Mouse (Mus musculus) midbrain, embryonic 11.5 days (tissue): ENCODE results near the gene Cfap61. TPM values are rescaled to one million over a fixed set of nuclear protein-coding genes. Genes with fewer than 3 reads are reported as not detected.

ENCODE experiments used
- ATAC-seq: fragments of 200-750 bp; cut with Nextera tagmentation; 2 replicates; pipeline ENCODE4 v1.8.0; 2017; ENCODE audit warnings: moderate TSS enrichment, moderate library complexity; ENCODE audit not compliant: low FRiP score
- DNase-seq: peaks from one replicate; pipeline ENCODE4 v3.0.0; 2015; ENCODE audit warnings: low spot score; ENCODE audit errors: missing footprints
- H3K27ac ChIP-seq: fragments of 300-500 bp; sonication (generic); 2 replicates; pipeline ENCODE4 v1.5.1; 2014; ENCODE audit warnings: low read depth, low read length
- H3K27me3 ChIP-seq: fragments of 300-500 bp; sonication (generic); 2 replicates; pipeline ENCODE4 v1.6.1; 2014; ENCODE audit warnings: mild to moderate bottlenecking, low read length, moderate library complexity, mixed read lengths; ENCODE audit not compliant: control insufficient read depth, insufficient read depth
- H3K36me3 ChIP-seq: fragments of 300-500 bp; sonication (generic); 2 replicates; pipeline ENCODE4 v1.6.1; 2014; ENCODE audit warnings: mild to moderate bottlenecking, low read length, moderate library complexity, mixed read lengths; ENCODE audit not compliant: control insufficient read depth, insufficient read depth
- H3K4me1 ChIP-seq: fragments of 300-500 bp; sonication (generic); 2 replicates; pipeline ENCODE4 v1.6.1; 2014; ENCODE audit warnings: low read length; ENCODE audit not compliant: control insufficient read depth, insufficient read depth
- H3K4me2 ChIP-seq: fragments of 300-500 bp; sonication (generic); 2 replicates; pipeline ENCODE4 v1.6.1; 2014; ENCODE audit warnings: mild to moderate bottlenecking, moderate library complexity
- H3K4me3 ChIP-seq: fragments of 300-500 bp; sonication (generic); 2 replicates; pipeline ENCODE4 v1.5.1; 2014; ENCODE audit warnings: low read depth, low read length
- H3K9ac ChIP-seq: fragments of 300-500 bp; sonication (generic); 2 replicates; pipeline ENCODE4 v1.6.1; 2014; ENCODE audit warnings: low read length
- H3K9me3 ChIP-seq: fragments of 300-500 bp; sonication (generic); 2 replicates; pipeline ENCODE4 v1.6.1; 2016; ENCODE audit warnings: low read length; ENCODE audit not compliant: control insufficient read depth
- WGBS: fragments of 180-500 bp; shearing (Covaris S2); extraction: QIAGEN DNeasy Blood & Tissue Kit; methylation state at CpG from one replicate; pipeline ENCODE4 v1.1.7; 2014; 5-methylcytosine and 5-hydroxymethylcytosine counted together
- polyA plus RNA-seq: library from polyadenylated mRNA; unstranded; fragments of >200 nt; fragmentation: Nextera tagmentation; extraction: Ambion mirVana; gene quantifications from 2 replicates; pipeline ENCODE4 v1.2.1, GENCODE M21; 2014

Gene Cfap61
- polyA plus RNA-seq, 1 experiment from 2014 or later = 0.87 TPM

DNA sequence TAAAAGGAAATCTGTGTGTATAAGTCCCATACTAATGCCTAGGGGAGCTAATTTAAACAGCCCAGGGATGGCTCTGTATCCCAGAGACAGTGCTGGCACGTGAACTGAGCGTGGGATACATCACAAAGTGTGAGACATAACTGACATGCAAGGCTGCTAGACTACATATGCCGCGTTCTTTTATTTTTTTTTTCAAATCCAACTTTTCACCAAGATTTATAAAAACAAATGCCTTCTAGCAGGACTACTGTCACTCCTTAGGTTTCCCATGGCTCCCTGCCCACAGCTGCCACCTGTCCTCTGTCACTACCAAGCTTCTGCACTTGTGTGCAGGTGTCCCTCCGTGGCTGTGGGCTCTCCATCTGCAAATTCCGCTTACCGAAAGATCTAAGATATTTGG lies 239.6 kb downstream of the Cfap61 start:
- no peaks in the 10 kb centered on the region; the same call in 1 of the 2 replicates for H3K9me3 ChIP-seq
- WGBS = 91% methylated on average over 7 of the region's 7 CpGs
- no peak overlapping the region for H3K27ac ChIP-seq
- H3K4me1 ChIP-seq = no peaks in the 10 kb centered on the region; the same call in 1 of the 2 replicates
- no peak overlapping the region for H3K4me2 ChIP-seq
- ATAC-seq (no peak), DNase-seq (no peak)
- H3K27me3 ChIP-seq = no peaks in the 10 kb centered on the region
- H3K4me3 ChIP-seq = no peak overlapping the region
- no peaks in the 10 kb centered on the region for H3K36me3 ChIP-seq
- no peak overlapping the region for H3K9ac ChIP-seq

DNA sequence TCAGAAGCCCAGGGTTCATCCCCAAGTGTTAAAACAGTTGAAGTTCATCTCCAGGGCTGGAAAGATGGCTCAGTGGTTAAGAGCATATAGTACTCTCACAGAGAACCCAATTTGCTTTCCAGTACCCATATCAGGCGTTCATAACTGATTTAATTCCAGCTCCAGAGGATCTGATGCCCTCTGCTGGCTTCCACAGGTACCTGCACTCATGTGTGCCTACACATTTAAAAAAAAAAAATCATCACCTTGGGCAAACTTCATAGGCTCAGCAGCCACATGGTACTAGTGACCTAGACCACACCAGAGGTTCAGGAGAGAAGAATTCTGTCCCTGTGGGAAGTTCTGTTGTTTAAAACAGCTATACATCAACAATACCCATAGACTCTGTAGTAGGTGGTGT lies 244.1 kb downstream of the Cfap61 start:
- Histone ChIP-seq H3K4me3 (no peak overlapping the region), H3K4me1 (no peaks in the 10 kb centered on the region), H3K4me2 (no peak overlapping the region), H3K27me3 (no peaks in the 10 kb centered on the region), H3K9ac (no peak overlapping the region), H3K36me3 (no peaks in the 10 kb centered on the region), H3K9me3 (no peaks in the 10 kb centered on the region; the same call in 1 of the 2 replicates), H3K27ac (no peak overlapping the region)
- ATAC-seq (no peak), DNase-seq (no peak)
- WGBS = 94% methylated on average over 1 of the region's 1 CpGs

GRCm38 (mm10) chr2:146183830-146184793 lies 249.5 kb downstream of the Cfap61 start:
- ATAC-seq = no peak
- H3K4me1 ChIP-seq = no peaks in the 10 kb centered on the region
- no peaks in the 10 kb centered on the region for H3K9me3 ChIP-seq
- 83% methylated on average over 24 of the region's 24 CpGs for WGBS
- no peak overlapping the region for H3K4me2 ChIP-seq
- H3K4me3 ChIP-seq = no peak overlapping the region
- H3K36me3 ChIP-seq = no peaks in the 10 kb centered on the region
- H3K9ac ChIP-seq = no peak overlapping the region
- H3K27ac ChIP-seq = no peak overlapping the region
- DNase-seq = no peak
- no peaks in the 10 kb centered on the region for H3K27me3 ChIP-seq

GRCm38 (mm10) chr2:146196126-146196525 lies 261.5 kb downstream of the Cfap61 start:
- Histone ChIP-seq H3K4me3 (no peak overlapping the region), H3K27me3 (no peaks in the 10 kb centered on the region), H3K27ac (no peak overlapping the region), H3K4me1 (no peaks in the 10 kb centered on the region), H3K9ac (no peak overlapping the region), H3K36me3 (no peaks in the 10 kb centered on the region), H3K4me2 (no peak overlapping the region), H3K9me3 (no peaks in the 10 kb centered on the region)
- no peak for DNase-seq
- no peak for ATAC-seq
- WGBS = 92% methylated on average over 11 of the region's 11 CpGs

GRCm38 (mm10) chr2:146197947-146198346 lies 263.4 kb downstream of the Cfap61 start:
- H3K27me3 ChIP-seq = no peaks in the 10 kb centered on the region
- H3K4me1 ChIP-seq = no peaks in the 10 kb centered on the region
- no peak for DNase-seq
- no peak overlapping the region for H3K27ac ChIP-seq
- 90% methylated on average over 7 of the region's 7 CpGs for WGBS
- no peak for ATAC-seq
- no peak overlapping the region for H3K4me2 ChIP-seq
- no peaks in the 10 kb centered on the region for H3K36me3 ChIP-seq
- no peaks in the 10 kb centered on the region for H3K9me3 ChIP-seq
- H3K9ac ChIP-seq = no peak overlapping the region
- no peak overlapping the region for H3K4me3 ChIP-seq

GRCm38 (mm10) chr2:146210968-146211367 lies 276.4 kb downstream of the Cfap61 start:
- no peak overlapping the region for H3K27ac ChIP-seq
- peaks cover 5% of the 10 kb centered on the region for H3K27me3 ChIP-seq
- DNase-seq (no peak), ATAC-seq (no peak)
- H3K36me3 ChIP-seq = no peaks in the 10 kb centered on the region
- no peak overlapping the region for H3K4me3 ChIP-seq
- H3K9me3 ChIP-seq = no peaks in the 10 kb centered on the region
- no peak overlapping the region for H3K9ac ChIP-seq
- H3K4me2 ChIP-seq = no peak overlapping the region
- H3K4me1 ChIP-seq = peaks cover 4% of the 10 kb centered on the region
- 28% methylated on average over 4 of the region's 4 CpGs for WGBS

GRCm38 (mm10) chr2:146214715-146215114 lies 280.1 kb downstream of the Cfap61 start:
- peaks cover 17% of the 10 kb centered on the region for H3K27me3 ChIP-seq
- no peak overlapping the region for H3K4me3 ChIP-seq
- peak; percentile 93 for DNase-seq
- WGBS = 2% methylated on average over 9 of the region's 9 CpGs
- no peaks in the 10 kb centered on the region for H3K36me3 ChIP-seq
- no peak overlapping the region for H3K27ac ChIP-seq
- peaks cover 30% of the 10 kb centered on the region for H3K4me1 ChIP-seq
- H3K4me2 ChIP-seq = no peak overlapping the region
- no peaks in the 10 kb centered on the region for H3K9me3 ChIP-seq
- ATAC-seq = no peak
- H3K9ac ChIP-seq = no peak overlapping the region

- Histone ChIP-seq H3K9me3 (no peaks in the 10 kb centered on the region), H3K9ac (peak overlapping the region; percentile 1; the same call in 1 of the 2 replicates), H3K27ac (peak overlapping the region; percentile 51; the same call in 1 of the 2 replicates), H3K36me3 (no peaks in the 10 kb centered on the region), H3K4me3 (no peak overlapping the region), H3K27me3 (peaks cover 23% of the 10 kb centered on the region), H3K4me1 (peaks cover 44% of the 10 kb centered on the region), H3K4me2 (peak overlapping the region; percentile 12; the same call in 1 of the 2 replicates)
- ATAC-seq (no peak), DNase-seq (peak; percentile 91)
- WGBS = 13% methylated on average over 14 of the region's 14 CpGs
Observed at GRCm38 (mm10) chr2:146216111-146217064, 281.8 kb downstream of the Cfap61 start.
